21 mouse cellular contexts compared by ENCODE assay signal in genomic region chr3:17772886-17773285, GRCm38 (mm10).
DNase-seq lines count a peak whose midpoint lies in the region; ATAC-seq and TF ChIP-seq lines count a peak whose summit lies in the region.
"Had no signal": no experiment of that assay in that cellular context is flagged by ENCODE, and none has a peak within 500 bp of the region (broad histone marks: within the 10 kb centered on the region; RNA-seq: fewer than 3 reads in every experiment).

No protein-coding gene starts in this region.

- H3K36me3 ChIP-seq in midbrain, embryonic 15.5 days (replicated peaks), result no peaks in the 10 kb centered on the region
- H3K36me3 ChIP-seq in midbrain, embryonic 13.5 days, result 0 out of 2 replicates have a peak, but pooled peaks cover 8% of the 10 kb centered on the region
- H3K36me3 ChIP-seq: embryonic facial prominence, embryonic 13.5 days; embryonic facial prominence, embryonic 15.5 days; forebrain, embryonic 12.5 days had no signal

- no peaks in the 10 kb centered on the region for H3K4me1 ChIP-seq in midbrain, embryonic 15.5 days
- no peaks in the 10 kb centered on the region for H3K4me1 ChIP-seq in midbrain, embryonic 13.5 days (replicated peaks)
- H3K4me1 ChIP-seq: embryonic facial prominence, embryonic 13.5 days; embryonic facial prominence, embryonic 15.5 days; forebrain, embryonic 10.5 days; forebrain, embryonic 12.5 days had no signal

- ATAC-seq in midbrain, embryonic 15.5 days (replicated peaks), result no peak
- ATAC-seq in midbrain, embryonic 13.5 days, result no peak
- ATAC-seq: forebrain, embryonic 14.5 days; forebrain, embryonic 16.5 days had no signal

- TF ChIP-seq CTCF in left cerebral cortex, adult 2 months (IDR thresholded peaks at IDR 0.05), result no peak

- no peaks in the 10 kb centered on the region for H3K9me3 ChIP-seq in midbrain, embryonic 15.5 days
- H3K9me3 ChIP-seq in midbrain, embryonic 13.5 days, result no peaks in the 10 kb centered on the region
- H3K9me3 ChIP-seq: embryonic facial prominence, embryonic 13.5 days; embryonic facial prominence, embryonic 15.5 days; forebrain, embryonic 10.5 days; forebrain, embryonic 12.5 days had no signal

- no peak overlapping the region for H3K9ac ChIP-seq in midbrain, embryonic 15.5 days
- H3K9ac ChIP-seq in midbrain, embryonic 13.5 days (replicated peaks), result no peak overlapping the region
- H3K9ac ChIP-seq: embryonic facial prominence, embryonic 13.5 days; embryonic facial prominence, embryonic 15.5 days; forebrain, embryonic 12.5 days had no signal

- H3K27ac ChIP-seq in left cerebral cortex, adult 2 months, result peak overlapping the region; percentile 48; the same call in 1 of the 2 replicates
- H3K27ac ChIP-seq in midbrain, embryonic 15.5 days, result 0 out of 2 replicates have a peak overlapping the region, but pooled peaks have one; percentile 25
- no peak overlapping the region for H3K27ac ChIP-seq in midbrain, embryonic 13.5 days
- H3K27ac ChIP-seq: embryonic facial prominence, embryonic 13.5 days; embryonic facial prominence, embryonic 15.5 days; forebrain, embryonic 10.5 days; forebrain, embryonic 12.5 days had no signal

- no peak for DNase-seq in left cerebral cortex, adult 2 months (ENCODE audit: extremely low spot score in 1 of 2, low spot score in 2 of 2)
- DNase-seq in left cerebral cortex, postnatal 14 days (ENCODE audit: low spot score in 2 of 2), result no peak
- DNase-seq: adrenal gland, adult 2 months; adrenal gland, postnatal 10 days; adrenal gland, postnatal 25 days; cerebellum, adult 11 months; cerebellum, adult 18-20 months; cerebellum, adult 8-10 months; cerebellum, adult 9-11 months; cerebellum, postnatal 14 days; cerebellum, postnatal 36 days; embryo, embryonic 11 days had no signal

- 98% methylated on average over 1 of the region's 1 CpGs for WGBS in midbrain, embryonic 15.5 days
- 89% methylated on average over 1 of the region's 1 CpGs for WGBS in midbrain, embryonic 13.5 days

- intact Hi-C loops in left cerebral cortex, adult 2 months (cut with DNase I), result no loop called here
- intact Hi-C loops in left cerebral cortex, postnatal 14 days (cut with DNase I), result loop anchor here (10.0 kb wide), 1 partner anchor 108 kb away; no protein-coding TSS in a partner anchor

- H3K4me2 ChIP-seq in midbrain, embryonic 15.5 days, result no peak overlapping the region
- no peak overlapping the region for H3K4me2 ChIP-seq in midbrain, embryonic 13.5 days (replicated peaks)
- H3K4me2 ChIP-seq: embryonic facial prominence, embryonic 13.5 days; embryonic facial prominence, embryonic 15.5 days; forebrain, embryonic 12.5 days had no signal

- H3K27me3 ChIP-seq in midbrain, embryonic 15.5 days (replicated peaks), result no peaks in the 10 kb centered on the region
- no peaks in the 10 kb centered on the region for H3K27me3 ChIP-seq in midbrain, embryonic 13.5 days
- H3K27me3 ChIP-seq: embryonic facial prominence, embryonic 13.5 days; embryonic facial prominence, embryonic 15.5 days; forebrain, embryonic 12.5 days had no signal

- H3K4me3 ChIP-seq in left cerebral cortex, adult 2 months, result no peak overlapping the region
- H3K4me3 ChIP-seq in midbrain, embryonic 15.5 days, result no peak overlapping the region
- H3K4me3 ChIP-seq in midbrain, embryonic 13.5 days (replicated peaks), result no peak overlapping the region
- H3K4me3 ChIP-seq: embryonic facial prominence, embryonic 13.5 days; embryonic facial prominence, embryonic 15.5 days; erythroblast, embryonic 14.5 days; forebrain, embryonic 10.5 days; forebrain, embryonic 12.5 days had no signal
